Mouse (Mus musculus) liver, embryonic 16.5 days (tissue): Measurements from ENCODE around the gene Gnb1l. TPM values are rescaled to one million over a fixed set of nuclear protein-coding genes. Genes with fewer than 3 reads are reported as not detected.

Source experiments
- ATAC-seq: fragments of 200-750 bp; cut with Nextera tagmentation; 2 replicates; pipeline ENCODE4 v1.8.0; 2017; ENCODE audit warnings: low read depth, mild to moderate bottlenecking, moderate number of reproducible peaks, moderate library complexity
- H3K27ac ChIP-seq: fragments of 300-500 bp; sonication (generic); 2 replicates; pipeline ENCODE4 v1.5.1; 2014; ENCODE audit warnings: mild to moderate bottlenecking, low read length
- H3K27me3 ChIP-seq: fragments of 300-500 bp; sonication (generic); 2 replicates; pipeline ENCODE4 v1.6.1; 2014; ENCODE audit warnings: low read depth, low read length, mixed read lengths; ENCODE audit not compliant: control insufficient read depth, insufficient read depth
- H3K36me3 ChIP-seq: fragments of 300-500 bp; sonication (generic); 2 replicates; pipeline ENCODE4 v1.6.1; 2014; ENCODE audit warnings: mild to moderate bottlenecking; ENCODE audit not compliant: control insufficient read depth, insufficient read depth
- H3K4me1 ChIP-seq: fragments of 300-500 bp; sonication (generic); 2 replicates; pipeline ENCODE4 v1.6.1; 2014; ENCODE audit warnings: low read depth, low read length, mixed read lengths; ENCODE audit not compliant: control insufficient read depth
- H3K4me2 ChIP-seq: fragments of 300-500 bp; sonication (generic); 2 replicates; pipeline ENCODE4 v1.6.1; 2014; ENCODE audit warnings: low read depth, low read length, mixed read lengths
- H3K4me3 ChIP-seq: fragments of 300-500 bp; sonication (generic); 2 replicates; pipeline ENCODE4 v1.5.1; 2014; ENCODE audit warnings: low read depth, mild to moderate bottlenecking, low read length
- H3K9ac ChIP-seq: fragments of 300-500 bp; sonication (generic); 2 replicates; pipeline ENCODE4 v1.6.1; 2014; ENCODE audit warnings: low read depth, low read length
- H3K9me3 ChIP-seq: fragments of 300-500 bp; sonication (generic); replicated peaks from 2 replicates; pipeline ENCODE4 v1.6.1; 2016; ENCODE audit warnings: low read length; ENCODE audit not compliant: control insufficient read depth
- WGBS: fragments of 180-500 bp; shearing (Covaris S2); extraction: QIAGEN DNeasy Blood & Tissue Kit; methylation state at CpG from one replicate; pipeline ENCODE4 v1.1.7; 2014; ENCODE audit not compliant: insufficient replicate concordance; 5-methylcytosine and 5-hydroxymethylcytosine counted together
- polyA plus RNA-seq: library from polyadenylated mRNA; unstranded; fragments of >200 nt; fragmentation: Nextera tagmentation; extraction: Ambion mirVana; gene quantifications from 2 replicates; pipeline ENCODE4 v1.2.1, GENCODE M21; 2015

The Gnb1l gene
- polyA plus RNA-seq, 1 experiment from 2014 or later, result 6.3 TPM

GRCm38 (mm10) chr16:18474021-18474420, 24.5 kb upstream of the Gnb1l start:
- no peaks in the 10 kb centered on the region for H3K9me3 ChIP-seq
- no peak overlapping the region for H3K4me3 ChIP-seq
- ATAC-seq, result no peak
- no peaks in the 10 kb centered on the region for H3K27me3 ChIP-seq
- peaks cover 85% of the 10 kb centered on the region for H3K36me3 ChIP-seq
- H3K4me1 ChIP-seq, result no peaks in the 10 kb centered on the region
- no peak overlapping the region for H3K27ac ChIP-seq
- WGBS, result 87% methylated on average over 2 of the region's 2 CpGs
- no peak overlapping the region for H3K4me2 ChIP-seq
- no peak overlapping the region for H3K9ac ChIP-seq

- H3K36me3 ChIP-seq, result peaks cover 62% of the 10 kb centered on the region
- no peaks in the 10 kb centered on the region for H3K9me3 ChIP-seq
- H3K4me2 ChIP-seq, result no peak overlapping the region
- H3K4me3 ChIP-seq, result no peak overlapping the region
- 81% methylated on average over 6 of the region's 6 CpGs for WGBS
- H3K4me1 ChIP-seq, result no peaks in the 10 kb centered on the region
- ATAC-seq, result no peak
- H3K27ac ChIP-seq, result no peak overlapping the region
- no peak overlapping the region for H3K9ac ChIP-seq
- no peaks in the 10 kb centered on the region for H3K27me3 ChIP-seq
Observed at GRCm38 (mm10) chr16:18477996-18478395, 20.5 kb upstream of the Gnb1l start.

DNA sequence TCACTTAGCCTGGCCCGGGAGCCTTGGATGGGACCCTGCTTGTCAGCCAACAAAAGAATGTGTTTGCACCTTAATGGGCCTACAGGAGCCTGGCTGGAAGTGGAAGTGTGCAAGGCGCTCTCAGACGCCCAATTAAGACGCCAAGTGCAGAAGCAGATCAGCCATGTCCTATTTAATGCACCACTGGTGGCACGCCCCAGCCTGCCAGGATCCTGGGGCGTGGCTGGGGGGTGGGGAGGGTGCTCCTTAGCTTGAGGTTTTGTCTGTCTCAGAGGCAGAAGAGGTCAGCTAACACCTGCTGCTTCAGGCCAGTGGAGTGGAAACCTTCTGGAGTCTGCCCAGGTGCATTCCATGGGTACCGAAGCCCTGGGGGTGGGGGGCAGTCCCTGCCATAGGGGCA, 18.8 kb upstream of the Gnb1l start:
- ATAC-seq, result no peak
- H3K4me1 ChIP-seq, result no peaks in the 10 kb centered on the region
- no peak overlapping the region for H3K4me2 ChIP-seq
- WGBS, result 77% methylated on average over 7 of the region's 7 CpGs
- no peak overlapping the region for H3K4me3 ChIP-seq
- no peaks in the 10 kb centered on the region for H3K9me3 ChIP-seq
- peaks cover 50% of the 10 kb centered on the region for H3K36me3 ChIP-seq
- no peak overlapping the region for H3K27ac ChIP-seq
- no peak overlapping the region for H3K9ac ChIP-seq
- no peaks in the 10 kb centered on the region for H3K27me3 ChIP-seq

- Histone ChIP-seq H3K9me3 (no peaks in the 10 kb centered on the region), H3K4me3 (no peak overlapping the region), H3K36me3 (peaks cover 39% of the 10 kb centered on the region), H3K4me2 (no peak overlapping the region), H3K9ac (no peak overlapping the region), H3K27me3 (no peaks in the 10 kb centered on the region), H3K4me1 (no peaks in the 10 kb centered on the region), H3K27ac (no peak overlapping the region)
- no peak for ATAC-seq
- WGBS, result 73% methylated on average over 4 of the region's 4 CpGs
Observed at GRCm38 (mm10) chr16:18480933-18481485, 17.5 kb upstream of the Gnb1l start.

DNA sequence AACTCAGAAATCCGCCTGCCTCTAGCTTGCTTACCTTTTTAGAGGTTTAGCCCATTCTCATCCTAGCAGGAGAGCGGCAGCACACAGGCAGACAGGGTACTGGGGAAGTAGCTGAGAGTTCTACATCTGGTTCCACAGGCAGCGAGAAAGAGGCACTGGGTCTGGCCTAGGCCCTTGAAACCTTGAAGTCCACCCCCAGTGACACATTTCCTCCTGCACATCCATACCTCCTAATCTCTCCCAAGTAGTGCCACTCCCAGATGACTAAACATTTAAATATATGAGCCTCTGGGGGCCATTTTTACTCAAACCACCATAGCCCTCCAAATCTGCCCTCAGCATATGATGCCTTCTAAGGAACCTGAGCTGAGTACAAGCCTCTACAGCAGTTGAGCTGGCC, 16.1 kb upstream of the Gnb1l start:
- Histone ChIP-seq H3K9me3 (no peaks in the 10 kb centered on the region), H3K4me2 (no peak overlapping the region), H3K9ac (no peak overlapping the region), H3K4me1 (no peaks in the 10 kb centered on the region), H3K27ac (no peak overlapping the region), H3K4me3 (no peak overlapping the region), H3K27me3 (no peaks in the 10 kb centered on the region), H3K36me3 (peaks cover 27% of the 10 kb centered on the region)
- WGBS, result 77% methylated on average over 3 of the region's 3 CpGs
- ATAC-seq, result no peak

GRCm38 (mm10) chr16:18483839-18484238, 14.7 kb upstream of the Gnb1l start:
- no peak overlapping the region for H3K9ac ChIP-seq
- no peak overlapping the region for H3K27ac ChIP-seq
- H3K27me3 ChIP-seq, result no peaks in the 10 kb centered on the region
- H3K36me3 ChIP-seq, result peaks cover 13% of the 10 kb centered on the region
- no peaks in the 10 kb centered on the region for H3K9me3 ChIP-seq
- no peak overlapping the region for H3K4me3 ChIP-seq
- WGBS, result 66% methylated on average over 5 of the region's 5 CpGs
- no peak for ATAC-seq
- H3K4me2 ChIP-seq, result no peak overlapping the region
- H3K4me1 ChIP-seq, result no peaks in the 10 kb centered on the region

GRCm38 (mm10) chr16:18484386-18484785, 14.1 kb upstream of the Gnb1l start:
- ATAC-seq, result no peak
- Histone ChIP-seq H3K27me3 (no peaks in the 10 kb centered on the region), H3K27ac (no peak overlapping the region), H3K4me1 (no peaks in the 10 kb centered on the region), H3K36me3 (peaks cover 10% of the 10 kb centered on the region), H3K4me3 (no peak overlapping the region), H3K9me3 (no peaks in the 10 kb centered on the region), H3K9ac (no peak overlapping the region), H3K4me2 (no peak overlapping the region)
- WGBS, result 63% methylated on average over 4 of the region's 4 CpGs

- H3K4me2 ChIP-seq, result no peak overlapping the region
- 78% methylated on average over 5 of the region's 5 CpGs for WGBS
- H3K27me3 ChIP-seq, result no peaks in the 10 kb centered on the region
- no peaks in the 10 kb centered on the region for H3K9me3 ChIP-seq
- H3K27ac ChIP-seq, result no peak overlapping the region
- H3K36me3 ChIP-seq, result peaks cover 10% of the 10 kb centered on the region
- H3K4me1 ChIP-seq, result no peaks in the 10 kb centered on the region
- ATAC-seq, result no peak
- H3K9ac ChIP-seq, result no peak overlapping the region
- H3K4me3 ChIP-seq, result no peak overlapping the region
Observed at GRCm38 (mm10) chr16:18484794-18485435, 13.6 kb upstream of the Gnb1l start.

DNA sequence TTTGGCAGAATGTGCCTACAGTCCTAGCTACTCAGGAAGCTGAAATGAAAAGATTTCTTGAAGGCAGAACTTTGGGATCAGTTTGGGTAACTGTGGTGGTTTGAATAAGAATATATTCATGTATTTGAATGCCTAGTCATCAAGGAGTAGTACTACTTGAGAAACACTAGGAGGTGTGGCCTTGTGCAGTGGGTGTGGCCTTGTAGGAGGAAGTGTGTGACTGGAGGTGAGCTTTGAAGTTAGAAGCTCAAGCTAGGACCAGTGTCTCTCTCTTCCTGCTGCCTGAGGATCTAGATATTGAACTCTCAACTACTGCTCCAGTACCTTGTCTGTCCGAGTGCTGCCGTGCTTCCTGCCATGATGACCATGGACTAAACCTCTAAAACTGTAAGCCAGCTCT, 12.4 kb upstream of the Gnb1l start:
- Histone ChIP-seq H3K4me2 (no peak overlapping the region), H3K4me1 (no peaks in the 10 kb centered on the region), H3K4me3 (no peak overlapping the region), H3K9ac (no peak overlapping the region), H3K27ac (no peak overlapping the region), H3K27me3 (no peaks in the 10 kb centered on the region), H3K9me3 (no peaks in the 10 kb centered on the region), H3K36me3 (no peaks in the 10 kb centered on the region)
- WGBS, result 93% methylated on average over 2 of the region's 2 CpGs
- ATAC-seq, result no peak
